Mouse (Mus musculus): ENCODE results near the gene Mtmr10. TPM values are rescaled to one million over a fixed set of nuclear protein-coding genes. Genes with fewer than 3 reads are reported as not detected.

The Mtmr10 gene
- polyA plus RNA-seq, 1 experiment from 2014 or later = 3.4 TPM

DNA sequence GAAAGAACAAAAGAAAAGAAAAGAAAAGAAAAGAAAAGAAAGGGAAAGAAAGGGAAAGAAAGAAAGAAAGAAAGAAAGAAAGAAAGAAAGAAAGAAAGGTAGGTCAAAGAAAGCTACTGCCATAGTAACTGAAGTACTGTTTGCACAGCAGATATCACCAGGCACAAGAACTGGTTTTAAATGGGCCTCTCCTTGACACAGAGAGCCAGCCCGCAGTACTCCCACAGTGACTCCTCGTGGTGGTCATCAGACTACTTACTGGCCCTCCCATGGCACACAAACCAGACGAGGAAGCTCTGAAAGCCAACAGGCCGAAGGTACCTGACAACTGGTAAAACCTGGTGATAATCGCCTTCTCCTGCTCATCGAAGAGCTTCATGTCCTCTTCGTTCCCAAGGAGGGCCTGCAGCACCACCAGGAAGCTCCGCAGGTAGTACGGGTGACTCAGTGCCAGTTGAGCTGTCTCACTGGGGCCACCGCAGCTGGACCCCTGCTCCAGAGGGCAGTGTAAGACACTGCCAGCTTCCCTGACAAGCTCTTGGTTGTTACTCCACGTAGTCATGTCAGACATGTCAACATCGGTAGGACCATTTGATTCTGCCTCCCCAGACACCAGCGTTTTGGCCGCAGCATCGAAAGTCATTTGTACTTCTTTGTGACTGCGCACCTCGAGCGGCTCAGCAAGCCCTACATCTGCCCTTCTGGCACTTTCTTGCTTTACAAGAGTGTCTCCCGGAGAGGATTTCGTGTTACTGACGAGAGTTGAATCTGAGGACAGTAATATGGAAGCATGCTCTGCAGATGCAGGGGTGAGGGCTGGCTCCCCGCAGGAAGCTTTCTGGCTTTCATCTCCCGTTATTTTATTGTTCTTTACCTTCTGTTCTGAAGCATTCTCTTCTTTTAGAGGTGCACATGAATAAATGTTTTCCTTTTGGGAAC is 84.8 kb downstream of the Mtmr10 start:
- H3K27ac ChIP-seq (ENCODE audit: low read depth, low read length) = no peak overlapping the region
- H3K4me1 ChIP-seq (replicated peaks; ENCODE audit: control insufficient read depth, insufficient read depth, low read length) = no peaks in the 10 kb centered on the region
- H3K36me3 ChIP-seq (ENCODE audit: control insufficient read depth, insufficient read depth) = peaks cover 19% of the 10 kb centered on the region
- H3K4me2 ChIP-seq (replicated peaks; ENCODE audit: low read depth) = no peak overlapping the region
- no peaks in the 10 kb centered on the region for H3K9me3 ChIP-seq (ENCODE audit: control insufficient read depth)
- no peak overlapping the region for H3K4me3 ChIP-seq (ENCODE audit: low read depth, low read length)
- WGBS = 89% methylated on average over 23 of the region's 23 CpGs
- H3K9ac ChIP-seq (ENCODE audit: low read depth, low read length) = no peak overlapping the region
- no peak for ATAC-seq
- TF ChIP-seq CTCF (IDR thresholded peaks at IDR 0.05; ENCODE audit: low read depth) = no peak; the same call in 1 of the 2 replicates
- H3K27me3 ChIP-seq (replicated peaks; ENCODE audit: control insufficient read depth, insufficient read depth, low read length) = no peaks in the 10 kb centered on the region

DNA sequence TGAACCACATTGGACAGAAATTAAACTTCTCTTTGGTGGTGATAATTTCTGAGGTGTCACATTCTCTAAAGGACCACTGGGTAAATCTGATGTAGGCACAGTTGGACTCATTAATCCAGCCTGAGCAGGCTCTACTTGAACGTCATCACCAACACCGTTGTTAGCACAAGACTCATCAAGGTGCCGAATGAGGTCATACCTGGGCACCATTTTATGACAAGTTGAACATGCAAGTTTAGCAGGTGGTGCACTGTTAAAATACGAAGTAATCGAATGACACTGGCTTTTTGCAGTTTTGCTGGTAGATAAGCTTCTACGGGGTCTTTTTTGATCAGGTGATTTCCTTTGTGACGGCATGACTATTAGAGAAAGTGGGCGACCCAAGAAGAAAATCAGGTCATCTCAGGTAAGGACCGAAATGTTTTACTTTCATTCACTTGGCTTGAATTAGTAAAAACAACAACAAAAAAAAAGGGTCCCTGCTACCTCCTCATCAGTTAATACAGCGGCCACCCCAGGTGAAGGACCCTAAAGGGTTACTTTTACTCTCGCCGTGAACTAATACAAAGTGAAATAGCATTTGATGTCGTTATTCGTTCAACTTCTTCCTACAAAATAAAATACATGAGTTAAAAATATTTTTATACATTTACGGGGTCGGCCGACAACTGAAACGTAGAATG is 85.8 kb downstream of the Mtmr10 start:
- H3K36me3 ChIP-seq (ENCODE audit: control insufficient read depth, insufficient read depth) = peaks cover 26% of the 10 kb centered on the region
- no peaks in the 10 kb centered on the region for H3K4me1 ChIP-seq (replicated peaks; ENCODE audit: control insufficient read depth, insufficient read depth, low read length)
- peak overlapping the region; percentile 61 for H3K9ac ChIP-seq (ENCODE audit: low read depth, low read length)
- peak overlapping the region; percentile 90 for H3K27ac ChIP-seq (ENCODE audit: low read depth, low read length)
- TF ChIP-seq CTCF (IDR thresholded peaks at IDR 0.05; ENCODE audit: low read depth) = no peak
- H3K9me3 ChIP-seq (ENCODE audit: control insufficient read depth) = no peaks in the 10 kb centered on the region
- H3K27me3 ChIP-seq (replicated peaks; ENCODE audit: control insufficient read depth, insufficient read depth, low read length) = no peaks in the 10 kb centered on the region
- 5% methylated on average over 18 of the region's 18 CpGs for WGBS
- peak overlapping the region; percentile 62 for H3K4me2 ChIP-seq (replicated peaks; ENCODE audit: low read depth)
- peak overlapping the region; percentile 66 for H3K4me3 ChIP-seq (ENCODE audit: low read depth, low read length)
- no peak for ATAC-seq

DNA sequence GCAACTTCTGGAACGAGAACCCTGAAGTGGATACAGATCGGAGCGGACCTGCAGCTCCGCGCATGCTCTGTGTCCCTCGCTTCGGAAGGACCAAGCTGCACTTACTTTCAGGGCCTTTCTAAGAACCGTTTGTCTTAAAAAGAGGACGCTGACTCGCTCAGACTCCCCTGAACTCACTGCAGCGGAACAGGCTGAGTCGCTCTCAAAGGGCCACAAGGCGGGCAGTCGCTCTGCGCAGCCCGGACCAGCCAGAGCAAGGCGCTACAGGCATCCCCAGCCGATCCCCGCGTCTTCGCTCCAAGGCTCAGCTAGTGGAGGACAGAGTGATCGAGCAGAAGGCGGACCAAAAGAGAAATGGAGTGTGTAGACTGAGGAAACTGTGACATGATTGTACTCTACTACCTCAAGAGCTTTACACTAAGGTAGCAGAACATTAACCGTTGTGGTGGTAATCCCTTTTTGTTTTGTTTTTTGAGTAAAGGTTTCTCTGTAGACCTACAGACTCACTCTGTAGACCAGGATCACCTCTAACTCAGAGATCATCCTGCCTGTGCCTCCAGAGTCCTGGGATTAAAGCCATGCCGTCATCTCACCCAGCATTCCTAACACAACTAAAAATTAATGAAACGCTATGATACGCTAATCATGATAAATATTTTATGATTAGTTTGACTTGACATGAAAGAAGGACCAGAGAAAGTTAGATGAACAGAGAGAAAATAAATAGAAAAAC is 86.5 kb downstream of the Mtmr10 start, which contains the start of gene Fan1:
Gene Fan1 (minus strand): TSS at position 266 of the 733 bp plus-strand sequence.
- Histone ChIP-seq H3K27me3 (replicated peaks; ENCODE audit: control insufficient read depth, insufficient read depth, low read length) (no peaks in the 10 kb centered on the region), H3K9ac (ENCODE audit: low read depth, low read length) (peak within 1 kb of the TSS; percentile 61), H3K4me2 (replicated peaks; ENCODE audit: low read depth) (peak within 1 kb of the TSS; percentile 62), H3K36me3 (ENCODE audit: control insufficient read depth, insufficient read depth) (peaks cover 26% of the 10 kb centered on the region), H3K4me1 (replicated peaks; ENCODE audit: control insufficient read depth, insufficient read depth, low read length) (no peaks in the 10 kb centered on the region), H3K27ac (ENCODE audit: low read depth, low read length) (peak within 1 kb of the TSS; percentile 90), H3K9me3 (ENCODE audit: control insufficient read depth) (no peaks in the 10 kb centered on the region), H3K4me3 (ENCODE audit: low read depth, low read length) (peak within 1 kb of the TSS; percentile 66)
- peak; percentile 65 for TF ChIP-seq CTCF (IDR thresholded peaks at IDR 0.05; ENCODE audit: low read depth)
- 3% methylated on average over 27 of the region's 27 CpGs for WGBS
- ATAC-seq = peak; percentile 96

Small RNAs within 50 kb of the gene (microRNA-seq; reads per million reads assigned to microRNA genes)
- not detected for gene Mir6416

Other genes starting within 250 kb of the Mtmr10 start
- not detected in 2 replicates for gene Trpm1, start 133.8 kb upstream of the Mtmr10 start, polyA plus RNA-seq (2015; fragmentation: Nextera tagmentation; extraction: Ambion mirVana)
- 2.2 and 2.4 TPM in 2 replicates for gene Fan1, start 86.4 kb downstream of the Mtmr10 start, polyA plus RNA-seq (2015; fragmentation: Nextera tagmentation; extraction: Ambion mirVana)
- 15.2 and 18.1 TPM in 2 replicates for gene Mphosph10, start 104.6 kb downstream of the Mtmr10 start, polyA plus RNA-seq (2015; fragmentation: Nextera tagmentation; extraction: Ambion mirVana)
- gene Mcee, start 105.0 kb downstream of the Mtmr10 start, polyA plus RNA-seq (2015; fragmentation: Nextera tagmentation; extraction: Ambion mirVana) = 75.3 and 75.7 TPM in 2 replicates
- gene Apba2, start 214.1 kb downstream of the Mtmr10 start, polyA plus RNA-seq (2015; fragmentation: Nextera tagmentation; extraction: Ambion mirVana) = 4.1 and 4.3 TPM in 2 replicates